Mouse (Mus musculus) adrenal gland, adult 18-20 months (tissue): ENCODE measurements around the gene Hilpda. TPM values are rescaled to one million over a fixed set of nuclear protein-coding genes. Genes with fewer than 3 reads are reported as not detected.

Source experiments
- DNase-seq, 2 experiments: peaks; one replicate each; pipeline ENCODE4 v3.0.0; 2021 to 2022; ENCODE audit warnings: low spot score in 2 of 2
- total RNA-seq, 2 experiments: library from RNA; stranded (reverse); gene quantifications; 1 replicate in 1 of 2; 2 replicates in 1 of 2; pipeline ENCODE4 v1.2.3; 2021

The Hilpda gene
- total RNA-seq, 2 experiments from 2014 or later, result 3.9 to 6.7 TPM

DNA sequence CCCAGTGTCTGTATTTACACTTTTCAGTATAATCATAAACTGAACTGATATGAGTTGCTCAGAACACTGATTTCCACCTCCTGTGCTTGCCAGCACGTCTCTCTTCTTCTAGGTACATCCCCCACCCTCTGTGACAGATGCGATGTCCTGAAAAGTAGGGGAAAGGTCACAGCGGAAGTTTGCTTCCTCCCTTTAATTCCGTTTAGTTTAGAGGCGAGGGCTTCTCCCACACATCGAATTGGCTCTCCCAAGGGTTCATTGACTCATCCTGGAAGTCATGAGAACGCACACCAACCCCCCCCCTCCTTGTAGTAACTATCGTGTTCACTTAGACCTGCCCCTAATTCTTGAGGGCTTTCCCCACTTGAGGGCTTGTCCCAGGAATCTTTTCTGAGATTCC, 1.3 kb upstream of the Hilpda start:
- peak in 1 of 2 experiments; percentile 30 for DNase-seq

DNA sequence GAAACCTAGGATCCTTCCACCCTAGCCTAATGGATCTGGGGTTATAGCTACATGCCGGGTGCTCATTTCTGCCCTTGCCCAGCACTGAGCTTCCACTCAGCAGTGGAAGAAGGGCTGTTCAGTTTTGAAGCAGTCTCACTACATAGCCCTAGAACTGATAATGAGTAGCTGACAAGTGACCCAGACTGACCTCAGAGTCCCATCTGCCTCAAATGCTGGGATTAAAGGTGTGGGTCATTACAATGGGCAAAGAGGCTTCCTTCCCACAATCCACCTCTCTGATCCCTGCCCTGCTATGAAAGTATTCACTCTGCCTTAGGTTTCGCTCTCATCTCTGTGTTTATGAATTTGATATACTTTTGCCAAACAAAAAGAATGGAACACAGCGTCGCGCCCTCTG, 4.5 kb downstream of the Hilpda start:
- no peak for DNase-seq

DNA sequence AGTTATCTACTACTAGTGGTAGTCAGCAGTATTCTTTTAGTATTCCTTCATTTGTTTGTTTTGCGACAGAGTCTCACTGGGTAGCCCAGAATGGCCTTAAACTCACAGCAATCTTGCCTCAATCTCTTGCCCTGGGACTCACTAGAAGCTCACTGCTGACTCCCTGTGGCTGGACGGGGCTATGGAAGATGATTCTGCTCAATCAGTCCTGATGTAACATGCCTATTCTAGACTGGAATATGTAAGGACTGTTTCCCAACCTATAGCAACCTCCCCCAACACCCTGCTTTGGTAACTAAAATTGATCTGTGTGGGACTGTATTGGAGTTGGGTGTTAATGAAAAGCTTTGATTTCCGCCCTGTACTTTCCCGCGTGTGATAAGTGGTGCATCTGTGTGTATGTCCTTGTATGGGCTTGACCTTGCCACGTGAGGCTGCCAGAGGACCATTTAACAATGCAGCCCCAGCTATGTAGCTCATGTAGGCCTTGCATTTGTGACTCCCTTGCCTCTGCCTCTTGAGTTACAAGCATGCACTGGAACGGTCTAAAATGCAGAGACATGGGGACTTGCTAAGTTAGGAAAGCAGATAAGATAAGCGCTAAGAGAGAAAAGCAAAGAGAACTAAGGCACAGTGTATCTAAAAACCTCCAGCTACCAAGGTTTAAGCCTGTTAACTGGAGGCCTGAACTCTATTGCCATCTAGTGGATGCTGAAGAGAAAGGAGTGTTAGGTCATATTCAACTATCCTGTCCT, 6.4 kb downstream of the Hilpda start:
- DNase-seq, result no peak

DNA sequence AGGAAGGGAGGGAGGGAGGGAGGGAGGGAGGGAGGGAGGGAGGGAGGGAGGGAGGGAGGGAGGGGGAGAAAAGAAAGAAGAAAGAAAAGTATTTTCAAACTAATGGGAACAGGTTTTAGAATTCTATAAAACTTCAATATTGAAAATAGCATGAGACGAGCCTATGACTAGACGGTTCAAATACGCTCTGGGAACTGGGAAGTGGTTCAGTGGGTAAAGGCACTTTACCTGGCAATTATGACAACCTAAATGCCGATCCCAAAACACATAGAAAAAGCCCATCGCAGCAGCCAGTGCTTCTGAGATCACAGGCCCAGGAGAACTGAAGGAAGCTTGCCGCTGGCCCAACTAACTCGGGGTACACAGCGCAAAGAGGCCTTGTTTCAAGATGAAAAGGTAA, 7.0 kb downstream of the Hilpda start, which contains the start of gene Fam71f2:
Gene Fam71f2, plus strand, starts transcription at position 301 of the 400 bp plus-strand sequence.
- DNase-seq, result no peak

DNA sequence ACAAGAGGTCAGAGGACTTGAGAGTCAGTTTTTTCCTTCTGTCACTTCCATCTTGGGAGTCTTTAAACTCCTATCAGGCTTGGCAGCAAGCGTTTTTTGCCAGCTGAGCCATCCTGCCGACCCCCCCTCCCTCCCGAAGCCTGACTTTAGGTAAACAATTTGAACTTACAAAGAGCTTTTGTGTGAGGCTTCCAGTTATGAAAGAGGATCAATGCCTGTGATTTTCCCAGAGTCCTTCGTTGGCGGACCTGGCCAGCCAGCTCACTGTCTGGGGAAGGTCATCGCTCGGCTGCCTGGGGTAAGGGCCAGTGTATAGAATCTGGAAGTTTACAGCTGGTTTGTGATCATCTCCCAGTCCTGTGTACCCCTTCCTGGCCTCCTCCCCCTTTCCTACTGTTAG, 8.4 kb downstream of the Hilpda start:
- no peak for DNase-seq

DNA sequence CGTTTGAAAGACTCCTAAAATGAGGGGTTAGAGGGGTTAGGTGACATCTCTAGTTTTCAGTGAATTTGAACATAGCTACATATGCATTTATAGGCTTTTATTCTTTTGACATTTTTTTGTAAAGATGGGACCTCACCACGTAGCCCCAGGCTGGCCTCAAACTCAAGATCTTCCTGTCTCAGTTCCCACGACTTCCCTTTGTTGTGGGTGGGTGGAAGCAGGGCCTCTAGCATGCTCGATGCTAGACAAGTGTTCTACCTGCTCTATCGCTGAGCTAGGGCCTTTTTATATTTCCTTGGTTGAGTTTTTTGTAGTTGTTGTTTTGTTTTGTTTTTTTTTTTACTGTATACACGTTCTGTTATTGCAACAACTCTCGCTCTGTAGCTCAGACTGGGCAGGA, 14.6 kb downstream of the Hilpda start:
- no peak for DNase-seq

DNA sequence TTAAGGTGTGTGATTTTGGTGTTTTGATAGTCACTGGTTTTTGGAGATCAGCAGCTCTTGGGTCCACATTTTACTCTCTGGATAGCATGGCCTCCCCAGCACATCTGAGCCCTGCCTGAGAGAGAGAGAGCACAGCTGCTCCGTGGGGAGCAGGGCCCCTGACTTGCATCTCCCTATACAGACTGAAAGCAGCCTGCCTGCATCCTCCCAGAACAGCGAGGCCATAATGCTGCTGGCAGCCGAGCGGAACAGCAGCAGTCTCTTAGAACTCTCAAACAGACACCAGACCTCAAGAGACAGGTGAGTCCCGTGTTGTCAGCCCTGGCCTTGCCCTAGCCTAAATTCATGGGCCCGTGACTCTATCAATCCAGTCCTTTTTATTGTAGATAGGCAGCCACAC, 15.2 kb downstream of the Hilpda start:
- DNase-seq, result no peak

DNA sequence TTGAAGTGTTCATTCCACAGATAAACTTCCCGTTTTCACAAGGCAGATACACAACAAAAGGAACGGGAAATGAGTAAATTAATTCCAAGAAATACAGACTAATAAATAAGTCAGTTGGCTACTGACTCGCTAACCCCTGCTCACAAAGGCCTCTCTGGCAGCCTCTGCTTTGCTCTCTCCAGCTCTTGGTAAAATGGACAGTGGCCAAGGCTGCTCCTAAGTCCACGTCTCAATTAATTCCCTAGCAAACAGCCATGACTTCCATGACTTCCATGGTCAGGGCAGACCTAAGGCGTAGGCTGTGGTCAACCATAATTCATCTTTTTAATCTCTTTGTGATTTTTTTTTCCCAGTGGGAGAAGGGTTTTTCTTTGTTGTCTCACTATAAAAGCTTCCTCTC, 15.7 kb downstream of the Hilpda start:
- no peak for DNase-seq

DNA sequence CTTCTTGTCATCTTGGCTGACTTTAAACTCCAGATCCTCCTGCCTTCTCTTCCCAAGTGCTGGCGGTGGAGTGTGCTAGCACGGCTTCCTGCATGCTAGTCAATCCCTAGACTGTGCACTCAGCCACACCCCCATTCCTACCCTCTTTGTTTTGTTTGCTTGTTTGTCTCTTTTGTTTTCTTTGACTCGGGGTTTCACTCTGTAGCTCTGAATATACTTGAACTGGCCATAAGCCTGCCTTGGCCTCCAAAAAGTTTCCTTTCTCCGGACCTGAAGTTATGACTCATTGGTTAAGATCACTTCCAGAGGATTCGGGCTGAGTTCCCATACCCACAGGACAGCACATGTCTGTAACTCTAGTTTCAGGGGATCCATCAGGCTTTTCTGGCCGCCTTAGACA, 16.4 kb downstream of the Hilpda start:
- no peak for DNase-seq

DNA sequence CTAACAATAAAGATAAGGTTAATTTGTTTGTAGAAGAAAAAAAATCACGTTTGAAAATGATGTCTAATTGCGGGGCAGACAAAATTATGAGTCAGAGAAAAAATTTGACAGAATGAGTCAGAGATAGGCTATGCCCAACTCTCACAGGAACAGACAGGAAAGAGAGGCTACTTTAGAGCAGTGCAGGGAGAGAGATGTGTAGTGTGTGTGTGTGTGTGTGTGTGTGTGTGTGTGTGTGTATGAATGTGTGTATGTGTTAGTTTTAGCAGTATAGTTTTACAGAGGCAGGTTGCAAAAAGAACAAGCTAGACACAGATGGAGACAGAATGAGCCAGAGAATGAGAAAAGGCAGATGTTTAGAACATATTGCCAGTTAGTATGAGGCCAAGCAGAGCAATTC, 26.8 kb downstream of the Hilpda start:
- no peak for DNase-seq

DNA sequence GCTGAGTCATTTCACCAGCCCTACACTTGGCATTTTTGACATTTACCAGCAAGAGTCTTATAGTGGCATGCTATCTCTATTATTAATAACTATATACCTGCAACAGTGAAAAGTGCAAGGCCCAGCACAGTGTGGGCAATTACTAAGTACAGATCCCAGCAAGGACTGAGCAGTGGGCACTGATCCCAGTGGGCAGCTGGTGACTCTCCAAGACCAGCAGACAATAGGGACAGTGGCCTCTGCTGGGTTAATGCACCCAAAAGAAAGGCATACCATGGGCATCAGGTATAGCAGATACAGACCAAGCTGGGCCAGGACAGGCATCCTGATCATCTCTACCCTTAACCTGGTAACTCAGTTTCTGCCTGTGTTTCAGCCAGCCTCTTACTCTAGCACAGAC, 31.0 kb downstream of the Hilpda start:
- DNase-seq, result no peak

DNA sequence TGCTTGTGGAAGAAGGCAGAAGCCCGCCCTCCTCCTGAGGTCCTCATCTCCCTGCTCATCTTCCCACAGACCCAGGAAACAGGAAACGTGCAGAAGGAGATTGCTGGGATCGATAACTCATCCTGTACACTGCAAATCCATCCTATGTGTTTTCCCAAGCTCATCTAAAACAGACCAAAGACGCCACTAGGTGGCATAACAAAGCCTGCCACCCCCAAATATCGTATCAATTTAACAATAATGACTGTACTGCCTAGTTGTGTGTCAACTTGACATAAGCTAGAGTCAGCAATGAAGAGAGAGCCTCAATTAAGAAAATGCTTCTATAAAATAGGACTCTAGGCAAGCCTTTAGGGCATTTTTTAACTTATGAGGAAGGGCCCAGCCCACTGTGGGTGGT, 31.4 kb downstream of the Hilpda start:
- DNase-seq, result no peak

DNA sequence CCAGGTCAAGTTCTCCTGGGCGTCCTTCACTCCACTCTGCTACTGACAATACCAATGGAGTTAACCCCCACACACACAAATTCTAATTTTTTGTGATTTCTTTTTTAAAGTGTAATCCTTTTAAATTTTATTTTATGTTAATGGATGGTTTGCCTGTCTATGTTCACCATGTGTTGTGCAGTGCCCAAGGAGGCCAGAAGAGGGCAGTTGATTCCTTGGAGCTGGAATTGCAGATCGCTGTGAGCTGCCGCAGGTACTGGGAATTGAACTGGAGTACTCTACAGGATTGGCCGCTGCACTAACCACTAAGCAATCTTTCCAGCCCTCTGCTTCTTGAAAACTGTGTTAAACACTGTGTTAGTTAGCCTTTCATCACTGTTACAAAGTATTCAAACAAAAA, 33.2 kb downstream of the Hilpda start:
- DNase-seq, result no peak

DNA sequence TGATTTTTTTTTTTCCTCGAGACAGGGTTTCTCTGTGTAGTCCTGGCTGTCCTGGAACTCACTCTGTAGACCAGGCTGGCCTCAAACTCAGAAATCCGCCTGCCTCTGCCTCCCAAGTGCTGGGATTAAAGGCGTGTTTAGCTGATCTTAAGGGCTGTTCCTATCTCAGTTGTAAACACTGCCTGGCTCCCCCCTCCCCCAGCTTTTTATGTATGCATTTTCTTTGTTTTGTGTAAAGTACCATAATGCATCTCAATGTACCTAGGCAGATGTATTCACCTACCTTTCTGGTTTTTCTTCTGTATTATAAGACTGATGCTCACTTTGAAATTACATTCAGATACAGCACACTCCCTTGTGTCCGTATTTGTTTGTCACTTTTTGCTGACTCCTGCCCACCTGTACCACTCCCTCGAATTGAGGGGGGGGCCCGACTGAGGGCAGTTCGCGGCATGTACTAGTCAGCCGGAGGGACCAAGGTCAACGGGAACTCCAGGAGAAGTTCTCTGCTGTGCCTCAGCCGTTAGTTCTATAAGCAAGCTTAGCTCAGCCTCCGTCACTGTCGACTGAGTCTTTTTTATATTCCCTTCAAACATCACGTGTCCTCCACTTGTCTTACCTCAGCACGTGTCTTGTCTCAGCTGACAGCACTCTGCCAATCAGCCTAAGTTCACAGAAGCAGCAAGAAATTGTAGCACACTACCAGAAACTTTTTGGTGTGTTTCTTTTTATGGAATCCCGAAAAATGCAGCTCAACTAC, 36.7 kb downstream of the Hilpda start:
- no peak for DNase-seq

DNA sequence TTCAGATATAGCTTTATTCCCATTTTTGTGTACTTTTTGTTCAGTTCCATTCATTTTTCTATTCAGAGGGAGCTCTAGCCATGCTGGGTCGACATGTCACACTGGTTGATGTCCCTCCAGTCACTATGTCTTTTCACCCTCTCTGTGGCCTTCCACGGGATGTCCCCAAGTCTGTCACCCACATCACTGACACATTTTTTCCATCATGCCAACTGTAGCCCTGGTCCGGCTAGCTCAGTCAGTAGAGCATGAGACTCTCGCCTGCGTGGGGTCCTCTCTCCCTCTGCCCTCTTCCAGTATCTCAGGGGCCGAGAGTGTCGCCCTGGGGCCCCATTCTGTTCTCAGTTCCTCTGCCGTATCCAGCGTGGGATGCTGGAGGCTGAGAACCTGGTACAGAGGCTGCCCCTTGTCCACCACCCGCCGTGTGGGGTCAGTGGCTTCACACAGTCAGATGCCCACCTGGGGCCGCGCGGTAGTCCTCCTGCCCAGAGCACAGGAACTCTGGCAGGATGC, 41.5 kb downstream of the Hilpda start:
- DNase-seq, result no peak

DNA sequence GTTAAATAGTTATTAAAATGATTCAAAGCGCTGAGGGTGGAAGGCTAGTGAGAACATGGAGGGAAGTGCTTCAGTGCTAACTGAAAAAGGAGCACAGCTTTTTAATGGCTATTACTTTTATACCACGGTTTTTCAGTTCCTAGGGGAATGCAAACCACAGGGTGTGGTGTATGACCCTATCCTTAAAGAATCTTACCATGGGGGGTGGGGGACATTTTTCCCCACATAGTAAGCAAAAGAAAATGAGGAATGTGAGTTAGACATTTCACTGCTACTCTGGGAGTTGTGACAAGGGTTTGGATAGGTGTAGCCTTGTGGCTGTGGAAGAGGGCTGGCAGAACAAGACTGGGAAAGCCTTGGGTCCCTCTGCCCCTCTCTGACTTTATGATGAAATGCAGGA, 45.0 kb downstream of the Hilpda start:
- no peak for DNase-seq

DNA sequence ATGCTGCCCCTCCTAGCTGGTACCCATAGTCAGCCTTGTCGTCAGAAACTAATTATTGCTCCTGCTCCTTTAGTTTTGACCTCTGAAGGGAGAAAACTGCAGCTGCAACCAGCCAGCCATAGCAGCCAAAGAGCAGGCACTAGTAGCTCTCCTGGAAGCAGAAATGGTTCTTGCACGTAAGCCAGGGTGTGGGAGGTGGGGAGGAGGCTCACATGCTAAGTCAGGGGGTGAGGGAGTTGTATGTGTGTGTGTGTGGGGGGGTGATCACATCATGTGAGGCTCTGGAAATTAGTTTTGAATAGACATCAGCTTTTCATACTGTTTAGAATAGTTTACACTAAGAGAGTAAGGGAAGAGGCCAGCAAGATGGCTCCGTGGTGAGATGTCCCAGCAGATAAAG, 45.7 kb downstream of the Hilpda start:
- no peak for DNase-seq

DNA sequence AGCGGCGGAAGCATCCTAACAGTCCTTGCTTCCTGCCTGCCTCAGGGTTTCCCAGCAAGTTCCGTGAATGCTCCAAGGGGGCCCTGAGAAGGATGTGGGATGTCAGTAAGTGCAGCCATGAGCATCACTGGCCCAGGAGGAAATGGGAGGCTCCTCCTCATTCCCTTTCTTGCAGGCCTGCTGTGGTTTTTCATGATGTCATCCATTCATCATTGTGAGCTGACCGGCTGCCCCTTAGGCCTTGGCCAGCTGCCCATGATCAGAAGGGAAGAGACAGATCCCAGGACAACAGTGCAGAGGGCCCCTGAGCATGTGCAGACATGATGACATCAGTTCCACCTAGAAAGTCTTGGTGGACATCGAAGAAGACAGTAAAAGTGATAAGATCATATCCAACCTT, 46.6 kb downstream of the Hilpda start, which contains the start of gene Fam71f1:
Gene Fam71f1, plus strand, starts transcription at position 262 of the 400 bp plus-strand sequence.
- peak; percentile 28 to 35 for DNase-seq

DNA sequence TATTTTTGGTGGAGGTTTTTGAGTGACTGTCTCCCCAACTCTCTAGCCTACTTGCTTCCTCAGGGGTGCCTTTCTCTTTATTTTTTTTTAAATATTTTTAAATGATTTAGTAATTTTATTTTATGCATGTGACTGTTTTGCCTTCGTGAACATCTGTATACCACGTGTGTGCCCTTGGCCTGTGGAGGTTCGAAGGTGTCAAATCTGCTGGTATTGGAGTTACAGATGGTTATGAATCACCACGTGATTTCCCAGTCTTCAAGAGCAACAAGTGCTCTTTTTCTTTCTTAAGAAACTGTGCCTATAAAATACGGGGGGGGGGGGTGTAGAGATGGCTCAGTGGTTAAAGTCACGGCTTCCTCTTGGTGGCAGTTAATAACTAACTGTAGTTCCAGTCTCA, 49.3 kb downstream of the Hilpda start:
- DNase-seq, result no peak

DNA sequence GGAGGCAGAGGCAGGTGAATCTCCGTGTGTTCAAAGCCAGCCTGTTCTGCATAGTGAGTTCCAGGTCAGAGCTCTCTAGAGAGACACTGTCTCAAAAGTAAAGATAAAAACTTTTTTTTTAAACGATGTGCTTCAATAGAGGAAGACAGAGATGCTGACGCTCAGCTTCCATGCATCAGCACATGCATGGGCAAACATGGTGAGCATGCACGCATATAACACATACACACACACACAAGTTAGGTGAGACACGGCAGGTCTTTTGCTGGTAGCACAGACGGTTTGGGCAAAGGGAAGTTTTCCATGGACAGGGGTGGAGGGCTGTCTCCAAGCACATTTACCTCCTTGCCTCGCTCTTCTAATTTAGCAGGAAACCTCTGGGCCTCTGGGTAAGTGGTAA, 49.9 kb downstream of the Hilpda start:
- DNase-seq, result no peak

DNA sequence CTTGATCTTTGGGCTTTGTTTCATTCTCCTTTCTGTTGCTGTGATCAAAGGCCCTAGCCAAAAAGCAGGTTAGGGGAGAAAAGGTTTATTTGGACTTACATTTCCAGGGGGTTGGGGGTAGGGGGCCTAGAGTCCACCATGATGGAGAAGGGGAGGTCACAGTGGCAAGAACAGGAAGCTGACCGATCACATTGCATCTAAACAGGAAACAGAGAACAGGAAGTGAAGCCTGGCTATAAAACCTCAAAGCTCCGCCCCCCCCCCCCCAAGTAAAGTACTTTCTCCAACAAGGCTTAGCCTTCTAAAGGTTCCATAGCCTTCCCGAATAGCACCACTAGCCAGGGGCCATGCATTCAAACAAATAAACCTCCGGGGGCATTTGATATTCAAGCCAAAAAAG, 50.4 kb downstream of the Hilpda start:
- no peak for DNase-seq
